23 mouse cellular contexts compared by ENCODE assay signal in the genomic region with DNA sequence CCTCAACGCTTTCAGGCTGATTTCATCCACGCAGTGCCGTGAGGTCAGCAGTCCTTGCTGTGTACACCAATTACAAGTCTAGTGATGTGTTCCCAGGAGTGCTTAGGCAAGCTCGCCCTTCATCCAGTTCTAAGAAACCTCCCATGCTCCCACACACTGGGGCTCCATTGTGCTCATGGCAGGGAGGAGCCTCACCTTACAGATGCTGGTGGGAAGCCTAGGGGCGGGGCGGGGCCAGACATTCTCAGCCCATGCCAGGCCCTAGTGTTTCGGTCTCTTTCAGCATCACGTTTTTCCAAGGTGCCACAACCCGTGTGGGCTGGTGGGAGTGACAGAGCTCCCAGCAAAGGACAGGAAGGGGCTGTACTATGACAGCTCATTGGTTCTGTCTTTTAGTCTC. TPM values are rescaled to one million over a fixed set of nuclear protein-coding genes. Genes with fewer than 3 reads are reported as not detected.
"Had no signal": no experiment of that assay in that cellular context is flagged by ENCODE, and none has a peak within 500 bp of the region (broad histone marks: within the 10 kb centered on the region; RNA-seq: fewer than 3 reads in every experiment).

No protein-coding gene starts in this region.

- H3K27me3 ChIP-seq: intestine, embryonic 15.5 days; kidney, embryonic 15.5 days; limb, embryonic 13.5 days; midbrain, embryonic 15.5 days; neural tube, embryonic 12.5 days had no signal

- H3K4me3 ChIP-seq: intestine, embryonic 15.5 days; kidney, embryonic 15.5 days; limb, embryonic 13.5 days; midbrain, embryonic 15.5 days; neural tube, embryonic 12.5 days had no signal

- H3K9me3 ChIP-seq: intestine, embryonic 15.5 days; kidney, embryonic 15.5 days; limb, embryonic 13.5 days; midbrain, embryonic 15.5 days; neural tube, embryonic 12.5 days had no signal

- H3K27ac ChIP-seq: intestine, embryonic 15.5 days; kidney, embryonic 15.5 days; limb, embryonic 13.5 days; liver, embryonic 14.5 days; midbrain, embryonic 15.5 days; neural tube, embryonic 12.5 days had no signal

- DNase-seq: kidney, adult 18-20 months; kidney, postnatal 25 days; layer of hippocampus, postnatal 36 days; lung, adult 18-20 months; lung, postnatal 36 days; retina, postnatal 1 day; right cerebral cortex, postnatal 4 days; spleen, adult 18-20 months; thymus, adult 2 months; thymus, postnatal 36 days had no signal

- H3K4me2 ChIP-seq: intestine, embryonic 15.5 days; kidney, embryonic 15.5 days; limb, embryonic 13.5 days; midbrain, embryonic 15.5 days; neural tube, embryonic 12.5 days had no signal

- H3K9ac ChIP-seq: intestine, embryonic 15.5 days; kidney, embryonic 15.5 days; limb, embryonic 13.5 days; liver, embryonic 14.5 days; midbrain, embryonic 15.5 days; neural tube, embryonic 12.5 days had no signal

- H3K4me1 ChIP-seq: intestine, embryonic 15.5 days; midbrain, embryonic 15.5 days; neural tube, embryonic 12.5 days had no signal

- ATAC-seq: intestine, embryonic 15.5 days; lung, postnatal 0 days; midbrain, embryonic 15.5 days had no signal

- H3K36me3 ChIP-seq: intestine, embryonic 15.5 days; kidney, embryonic 15.5 days; limb, embryonic 13.5 days; midbrain, embryonic 15.5 days; neural tube, embryonic 12.5 days had no signal

RNA-seq across cellular contexts. Expression of a gene that starts 12.0 kb away (rescaled TPM):
- total RNA-seq: layer of hippocampus, postnatal 36 days; left cerebral cortex, adult 8-10 months; left cerebral cortex, postnatal 25 days; megakaryocyte progenitor cell, adult 5-6 weeks; monocyte, adult 5-6 weeks; neutrophil, adult 5-6 weeks had no signal
- polyA plus RNA-seq: limb, embryonic 13.5 days; liver, embryonic 14.5 days had no signal

RNA-seq across cellular contexts. Expression of a gene that starts 38.6 kb away (rescaled TPM):
- total RNA-seq: layer of hippocampus, postnatal 36 days; left cerebral cortex, adult 8-10 months; left cerebral cortex, postnatal 25 days; liver, adult 2 months; monocyte, adult 5-6 weeks; neutrophil, adult 5-6 weeks had no signal
- polyA plus RNA-seq: kidney, embryonic 15.5 days; limb, embryonic 13.5 days; liver, adult 2 months; liver, embryonic 14.5 days had no signal
